Mouse (Mus musculus) myocyte (in vitro differentiated cells): ENCODE data around the gene Epp13.
"Not testable (repeated sequence)": the region's sequence is repeated elsewhere in the genome, so short reads cannot be mapped to it uniquely, and the experiment has no call there.

Experiments used
- CEBPB ChIP-seq: IDR thresholded peaks from 2 replicates; pipeline ENCODE4 v1.6.1; 2011; ENCODE audit warnings: mild to moderate bottlenecking, moderate library complexity; ENCODE audit not compliant: poor library complexity, insufficient read depth, severe bottlenecking
- E2F4 ChIP-seq: IDR thresholded peaks from one replicate; pipeline ENCODE4 v1.6.1; 2011; ENCODE audit warnings: mild to moderate bottlenecking, control low read depth, moderate library complexity; ENCODE audit not compliant: insufficient read depth
- MAX ChIP-seq: IDR thresholded peaks from one replicate; pipeline ENCODE4 v1.6.1; 2011; ENCODE audit warnings: low read depth, mild to moderate bottlenecking, control low read depth
- MYOD1 ChIP-seq, 3 experiments: IDR thresholded peaks; one replicate each; pipeline ENCODE4 v1.6.1; 2011; ENCODE audit warnings: control low read depth in 2 of 3, low read depth in 2 of 3, mild to moderate bottlenecking in 2 of 3, moderate library complexity in 1 of 3; ENCODE audit not compliant: insufficient read length in 2 of 3, control insufficient read depth in 1 of 3
- MYOG ChIP-seq, 3 experiments: IDR thresholded peaks; one replicate each; pipeline ENCODE4 v1.6.1; 2011; ENCODE audit warnings: control low read depth in 2 of 3, low read depth in 2 of 3, mild to moderate bottlenecking in 2 of 3; ENCODE audit not compliant: insufficient read length in 2 of 3, control insufficient read depth in 1 of 3, insufficient read depth in 1 of 3
- POLR2A ChIP-seq: IDR thresholded peaks from one replicate; pipeline ENCODE4 v1.6.1; 2011; ENCODE audit warnings: low read depth, mild to moderate bottlenecking, control low read depth, moderate library complexity; ENCODE audit not compliant: insufficient read length
- POLR2AphosphoS2 ChIP-seq: IDR thresholded peaks from one replicate; pipeline ENCODE4 v1.6.1; 2011; ENCODE audit warnings: low read depth, control low read depth; ENCODE audit not compliant: insufficient read length
- REST ChIP-seq: IDR thresholded peaks from one replicate; pipeline ENCODE4 v1.6.1; 2011; ENCODE audit warnings: mild to moderate bottlenecking, control low read depth, moderate library complexity; ENCODE audit not compliant: insufficient read depth, insufficient read length
- SRF ChIP-seq: IDR thresholded peaks from one replicate; pipeline ENCODE4 v1.6.1; 2011; ENCODE audit warnings: low read depth; ENCODE audit not compliant: control insufficient read depth, insufficient read length
- TCF12 ChIP-seq: IDR thresholded peaks from one replicate; pipeline ENCODE4 v1.6.1; 2011; ENCODE audit warnings: mild to moderate bottlenecking, control low read depth; ENCODE audit not compliant: poor library complexity, insufficient read depth, severe bottlenecking
- TCF3 ChIP-seq: IDR thresholded peaks from one replicate; pipeline ENCODE4 v1.6.1; 2011; ENCODE audit warnings: low read depth, control low read depth; ENCODE audit not compliant: insufficient read length
- USF1 ChIP-seq: IDR thresholded peaks from one replicate; pipeline ENCODE4 v1.6.1; 2011; ENCODE audit warnings: low read depth, mild to moderate bottlenecking, control low read depth, moderate library complexity

DNA sequence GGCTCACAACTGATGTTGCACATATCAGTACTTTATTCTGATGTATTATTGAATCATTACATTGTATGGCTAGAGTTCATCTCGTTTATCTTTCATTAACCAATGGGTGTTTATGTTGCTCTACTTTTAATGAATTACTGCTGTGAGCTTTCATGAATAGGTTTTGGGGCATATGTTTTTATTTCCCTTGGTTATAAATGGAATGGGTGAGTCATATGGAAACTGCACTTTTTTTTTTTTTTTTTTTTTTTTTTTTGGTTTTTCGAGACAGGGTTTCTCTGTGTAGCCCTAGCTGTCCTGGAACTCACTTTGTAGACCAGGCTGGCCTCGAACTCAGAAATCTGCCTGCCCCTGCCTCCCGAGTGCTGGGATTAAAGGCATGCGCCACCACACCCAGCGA lies 38.6 kb downstream of the Epp13 start:
- TF ChIP-seq POLR2A; E2F4; USF1; MYOD1 (IDR thresholded peaks at IDR 0.05; ENCODE audit: control insufficient read depth in 1 of 3, insufficient read length in 2 of 3, low read depth in 2 of 3); MAX; TCF12; POLR2AphosphoS2; MYOG (IDR thresholded peaks at IDR 0.05; ENCODE audit: control insufficient read depth in 1 of 3, insufficient read depth in 1 of 3, insufficient read length in 2 of 3, low read depth in 2 of 3); SRF; CEBPB; REST; TCF3: not testable (repeated sequence)
